Mouse (Mus musculus) heart, adult 10 weeks (tissue): ENCODE data around the gene Trappc4. TPM values are rescaled to one million over a fixed set of nuclear protein-coding genes. Genes with fewer than 3 reads are reported as not detected.

Experiments used
- polyA plus RNA-seq: library from polyadenylated mRNA; stranded (reverse); fragments of 350-450 nt; fragmentation: Illumina TruSeq; extraction: RNeasy Lipid Tissue Mini Kit (QIAGEN cat#74804); gene quantifications from one replicate; pipeline ENCODE4 v1.2.3, GENCODE M21; 2014; ENCODE audit warnings: low read depth, low replicate concordance

Gene Trappc4
- polyA plus RNA-seq = 48.1 TPM

GRCm38 (mm10) chr9:44406906-44407751, at the start of gene Trappc4, which contains the start of gene Rps25:
TSS of gene Trappc4 (minus strand) at chr9:44407600.
TSS of gene Rps25 (plus strand) at chr9:44407139.

GRCm38 (mm10) chr9:44454891-44455220, 47.5 kb upstream of the Trappc4 start, which contains the start of gene Upk2:
TSS of gene Upk2 (minus strand) at chr9:44454976.

GRCm38 (mm10) chr9:44440961-44441360, 33.6 kb upstream of the Trappc4 start, which contains the start of gene Foxr1:
TSS of gene Foxr1 (minus strand) at chr9:44441136.

GRCm38 (mm10) chr9:44418519-44419385, 11.4 kb upstream of the Trappc4 start, which contains the start of gene Ccdc84:
TSS of gene Ccdc84 (minus strand) at chr9:44418569.

GRCm38 (mm10) chr9:44396684-44397411, 10.6 kb downstream of the Trappc4 start, which contains the start of gene Slc37a4:
TSS of gene Slc37a4 (plus strand) at chr9:44396852.

GRCm38 (mm10) chr9:44379054-44379834, 28.2 kb downstream of the Trappc4 start, which contains the start of gene Hyou1:
TSS of gene Hyou1 (plus strand) at chr9:44379490.

GRCm38 (mm10) chr9:44361190-44361917, 46.0 kb downstream of the Trappc4 start, which contains the start of gene Vps11:
TSS of gene Vps11 (minus strand) at chr9:44361670.

Other genes with a start within 250 kb of the Trappc4 start
- gene Cbl, start 173.6 kb downstream of the Trappc4 start, polyA plus RNA-seq = 9.4 TPM
- not detected for gene Ccdc153, start 166.9 kb downstream of the Trappc4 start, polyA plus RNA-seq
- gene Pdzd3, start 156.1 kb downstream of the Trappc4 start, polyA plus RNA-seq = 2.5 TPM
- 13.5 TPM for gene Nlrx1, start 139.0 kb downstream of the Trappc4 start, polyA plus RNA-seq
- gene Abcg4, start 119.0 kb downstream of the Trappc4 start, polyA plus RNA-seq = 0.47 TPM
- gene Hinfp, start 101.9 kb downstream of the Trappc4 start, polyA plus RNA-seq = 7.7 TPM
- 16.3 TPM for gene C2cd2l, start 87.3 kb downstream of the Trappc4 start, polyA plus RNA-seq
- 17.7 TPM for gene Dpagt1, start 81.6 kb downstream of the Trappc4 start, polyA plus RNA-seq
- 8.9 TPM for gene H2afx, start 72.9 kb downstream of the Trappc4 start, polyA plus RNA-seq
- 44.7 TPM for gene Hmbs, start 63.4 kb downstream of the Trappc4 start, polyA plus RNA-seq
- 19.6 TPM for gene Vps11, start 45.9 kb downstream of the Trappc4 start, polyA plus RNA-seq
- 24.8 TPM for gene Hyou1, start 28.1 kb downstream of the Trappc4 start, polyA plus RNA-seq
- 25.1 TPM for gene Slc37a4, start 10.7 kb downstream of the Trappc4 start, polyA plus RNA-seq
- 932 TPM for gene Rps25, start 461 bp downstream of the Trappc4 start, polyA plus RNA-seq
- gene Ccdc84, start 11.0 kb upstream of the Trappc4 start, polyA plus RNA-seq = 13.8 TPM
- gene Foxr1, start 33.5 kb upstream of the Trappc4 start, polyA plus RNA-seq = not detected
- not detected for gene Upk2, start 47.4 kb upstream of the Trappc4 start, polyA plus RNA-seq
- 22.5 TPM for gene Bcl9l, start 75.2 kb upstream of the Trappc4 start, polyA plus RNA-seq
- 0.39 TPM for gene Cxcr5, start 154.3 kb upstream of the Trappc4 start, polyA plus RNA-seq
- 67.0 TPM for gene Ddx6, start 197.3 kb upstream of the Trappc4 start, polyA plus RNA-seq